Mouse (Mus musculus) ES-CJ7 (cell line): ENCODE data around the gene Invs.
"Not testable (repeated sequence)": the region's sequence is repeated elsewhere in the genome, so short reads cannot be mapped to it uniquely, and the experiment has no call there.

Source experiments
- DNase-seq: peaks from one replicate; pipeline ENCODE4 v3.0.0; 2011; ENCODE audit warnings: low read depth, low spot score

Gene Invs

DNA sequence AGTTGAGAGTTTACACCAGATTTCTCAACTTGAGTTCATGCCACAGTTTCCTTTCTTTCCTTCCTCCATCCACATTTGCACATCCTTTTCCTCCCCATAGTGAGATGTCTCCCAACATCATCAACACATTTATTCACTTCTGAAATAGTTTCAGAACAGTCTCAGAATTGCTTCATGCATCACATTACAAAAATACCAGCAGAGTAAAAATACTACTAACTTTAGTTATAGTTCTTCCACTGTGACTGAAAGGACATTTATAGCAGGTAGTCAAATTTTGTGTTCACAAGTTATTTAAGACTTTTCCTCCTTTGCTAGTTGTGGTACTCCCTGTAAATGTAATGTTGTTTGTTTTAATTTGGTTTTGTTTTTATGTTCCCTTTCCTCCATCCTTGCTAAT is 47.6 kb downstream of the Invs start:
- no peak for DNase-seq

DNA sequence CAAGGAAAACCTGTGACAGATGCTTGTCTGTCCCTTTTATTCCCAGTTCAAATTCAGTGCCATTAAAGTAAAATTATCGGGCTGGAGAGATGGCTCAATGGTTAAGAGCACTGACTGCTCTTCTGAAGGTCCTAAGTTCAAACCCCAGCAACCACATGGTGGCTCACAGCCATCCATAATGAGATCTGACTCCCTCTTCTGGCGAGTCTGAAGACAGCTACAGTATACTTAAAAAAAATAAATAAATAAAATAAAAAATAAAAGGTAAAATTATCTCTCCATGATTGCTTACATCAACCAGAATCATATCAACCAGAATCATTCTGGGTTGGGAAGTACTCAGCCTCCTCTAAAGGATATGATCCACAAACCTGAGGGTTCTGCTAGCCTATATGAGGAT is 48.5 kb downstream of the Invs start:
- DNase-seq: no peak

DNA sequence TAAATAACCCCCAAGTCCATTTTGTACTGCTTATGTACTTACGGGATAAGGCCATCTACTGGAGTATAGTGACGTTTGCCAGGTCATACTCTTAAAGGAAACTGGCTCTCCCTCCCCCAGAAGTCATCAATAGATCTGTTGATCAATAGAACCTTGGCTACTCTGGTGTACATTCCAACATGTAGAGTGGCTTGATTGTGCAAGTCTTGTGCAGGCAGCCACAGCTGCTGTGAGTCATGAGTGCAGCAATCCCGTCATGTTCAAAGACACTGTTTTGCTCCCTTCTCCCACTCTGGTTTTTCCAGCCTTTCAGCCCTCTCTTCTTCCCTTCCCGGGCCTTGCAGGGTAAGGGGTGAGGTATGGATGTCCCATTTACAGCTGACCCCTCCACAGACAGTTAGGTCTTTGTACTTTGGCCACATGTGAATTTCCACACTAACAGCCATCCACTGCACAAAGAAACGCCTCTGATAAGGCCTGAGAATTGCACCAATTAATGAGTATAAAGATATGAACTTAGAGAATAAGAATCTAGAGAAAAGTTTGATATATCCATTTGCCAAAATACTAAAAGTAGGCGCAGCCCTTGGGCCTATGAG is 53.0 kb downstream of the Invs start:
- no peak for DNase-seq

DNA sequence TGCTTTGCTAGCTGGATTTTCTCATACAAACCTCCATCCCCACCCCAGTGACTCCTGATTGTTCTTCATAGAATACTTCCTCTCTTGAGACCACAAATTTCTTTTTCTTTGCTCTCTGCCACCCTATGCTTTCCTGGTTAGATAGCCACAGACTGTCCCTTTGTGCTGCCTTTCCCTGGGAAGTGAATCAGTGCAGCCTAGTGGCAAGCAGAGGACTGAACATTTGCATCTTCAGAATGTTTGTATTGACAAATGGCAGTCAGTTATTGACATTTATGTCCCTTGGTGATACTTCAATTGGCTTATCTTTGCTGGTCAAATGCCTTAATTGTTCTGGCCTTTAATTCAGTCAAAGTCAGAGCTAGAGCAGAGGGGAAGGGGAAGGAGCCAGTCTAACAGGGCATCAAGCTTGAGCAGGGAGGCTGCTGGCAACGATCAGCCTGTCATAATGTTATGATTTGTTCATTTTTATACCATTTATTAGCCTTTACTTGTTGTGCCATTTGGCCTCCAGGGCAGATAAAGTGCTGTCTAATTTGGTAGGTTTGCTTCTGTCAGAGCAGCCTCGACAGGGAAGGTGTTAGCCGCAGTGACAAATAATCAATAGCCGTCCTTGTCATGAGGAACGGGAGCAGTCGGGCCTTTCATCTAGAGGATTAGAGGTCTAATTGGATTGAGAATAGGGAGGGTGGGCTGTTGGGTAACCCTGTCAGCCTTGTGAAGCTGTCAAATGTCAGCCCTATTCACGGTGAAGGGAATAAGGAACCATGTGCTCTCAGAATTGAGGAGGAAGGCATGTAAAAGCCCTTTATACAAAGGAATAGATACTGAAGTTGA is 55.6 kb downstream of the Invs start:
- no peak for DNase-seq

DNA sequence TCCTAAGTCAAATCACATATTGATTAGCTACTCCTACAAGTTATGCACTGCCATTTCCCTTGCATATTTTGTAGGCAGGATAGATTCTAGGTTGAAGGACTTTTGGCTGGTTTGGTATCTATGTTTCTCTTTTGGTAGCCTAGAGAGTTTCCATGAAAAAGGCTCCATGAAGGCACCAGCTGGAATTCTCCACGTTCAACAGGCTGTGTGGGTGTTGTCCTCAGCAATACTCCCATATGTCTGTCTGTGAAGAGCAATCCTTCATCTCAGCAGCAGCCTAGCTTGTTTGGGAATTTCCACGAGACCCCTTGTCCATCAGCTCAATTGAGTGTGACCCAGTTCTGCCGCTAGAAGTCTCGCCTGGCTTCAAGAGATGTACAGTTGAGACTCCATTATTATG is 63.1 kb downstream of the Invs start:
- no peak for DNase-seq

DNA sequence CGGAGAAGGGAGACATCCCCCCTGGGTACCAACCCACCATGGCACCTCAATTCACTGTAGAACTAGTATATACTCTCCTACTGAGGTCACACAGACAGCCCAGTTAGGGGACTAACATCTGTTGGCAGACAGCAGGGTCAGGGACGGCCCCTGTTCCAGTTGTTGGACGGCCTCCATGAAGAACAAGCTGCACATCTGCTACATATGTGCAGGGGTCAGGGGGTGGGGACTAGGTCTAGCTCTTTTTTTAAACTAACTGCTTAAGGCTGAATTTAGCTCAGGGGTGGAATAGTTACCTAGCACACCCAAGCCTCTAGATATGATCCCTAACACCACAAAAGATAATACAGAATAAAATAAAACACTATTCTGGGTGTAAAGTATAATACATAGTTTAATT is 82.8 kb downstream of the Invs start:
- no peak for DNase-seq

DNA sequence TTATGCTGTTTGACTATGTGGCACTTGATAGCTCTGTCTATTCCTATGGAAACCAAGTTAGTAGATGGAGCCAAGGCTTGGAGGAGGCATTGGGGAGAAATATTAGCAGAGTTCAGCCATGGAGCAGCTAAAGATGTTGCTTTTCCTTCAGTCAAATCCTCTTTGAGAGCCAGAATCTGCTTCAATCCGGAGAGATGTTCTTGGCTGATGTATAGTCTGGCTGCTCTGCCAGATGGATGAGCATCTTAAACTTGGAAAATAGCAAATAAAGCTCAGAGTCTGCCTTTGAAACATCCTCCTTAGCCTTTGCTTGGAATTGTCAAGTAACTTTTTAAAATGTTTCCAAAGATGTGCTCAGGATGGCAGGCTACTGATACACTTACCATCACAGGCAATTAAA is 91.5 kb downstream of the Invs start:
- DNase-seq: no peak

DNA sequence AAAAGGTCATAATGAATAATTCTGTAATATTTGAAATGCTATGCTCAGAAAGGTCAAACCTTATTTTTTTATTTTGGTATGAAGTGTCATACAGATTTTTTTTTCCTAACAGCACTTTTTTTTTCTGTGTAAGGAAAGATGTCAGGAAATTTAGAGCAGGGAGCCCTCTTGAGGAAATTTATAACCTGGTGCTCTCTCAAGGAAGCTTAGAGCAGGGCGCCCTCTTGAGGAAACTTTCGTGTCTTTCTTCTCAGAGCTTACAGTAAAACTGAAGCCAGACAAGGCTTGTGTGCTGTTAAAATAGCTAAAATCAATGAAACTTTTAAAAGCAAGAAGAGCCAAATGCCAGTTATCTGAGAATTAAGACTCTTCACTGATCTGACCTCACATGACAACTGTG is 101.4 kb downstream of the Invs start:
- no peak for DNase-seq

DNA sequence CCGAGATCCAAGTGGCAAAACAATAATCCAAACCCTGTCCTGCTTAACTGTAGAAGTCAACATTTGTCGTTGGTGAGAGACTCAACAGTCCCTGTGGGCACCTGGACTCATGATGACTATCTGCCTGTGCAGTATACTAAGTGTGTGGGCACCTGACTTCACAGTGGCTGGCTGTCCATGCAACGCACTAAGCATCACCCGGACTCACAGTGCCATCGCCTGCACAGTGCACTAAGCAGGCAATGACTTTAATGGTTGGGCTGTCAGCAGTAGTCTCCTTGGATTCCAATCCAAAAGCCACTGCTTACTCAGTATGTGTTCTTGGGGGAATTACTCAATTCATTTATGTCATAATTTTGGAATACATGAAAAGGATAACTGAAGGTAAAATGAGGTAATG is 102.9 kb downstream of the Invs start:
- no peak for DNase-seq

DNA sequence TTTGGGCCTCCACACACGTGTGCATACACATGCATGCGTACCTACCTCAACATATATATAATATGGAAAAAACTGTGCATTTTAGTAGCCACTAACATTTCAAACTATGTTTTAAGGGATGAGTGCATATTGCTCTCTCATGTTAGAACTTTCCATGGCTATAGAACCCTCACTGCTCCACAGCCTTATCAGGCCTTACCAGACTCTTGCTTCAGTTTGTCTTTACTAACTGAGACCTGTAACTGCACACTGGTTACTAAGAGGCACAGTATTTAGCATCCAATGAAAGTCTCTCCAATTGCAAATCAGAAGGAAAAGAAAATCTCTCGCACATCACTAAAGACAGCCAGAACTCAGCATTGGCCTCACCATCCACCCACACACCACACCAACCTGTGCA is 117.4 kb downstream of the Invs start:
- DNase-seq: no peak

DNA sequence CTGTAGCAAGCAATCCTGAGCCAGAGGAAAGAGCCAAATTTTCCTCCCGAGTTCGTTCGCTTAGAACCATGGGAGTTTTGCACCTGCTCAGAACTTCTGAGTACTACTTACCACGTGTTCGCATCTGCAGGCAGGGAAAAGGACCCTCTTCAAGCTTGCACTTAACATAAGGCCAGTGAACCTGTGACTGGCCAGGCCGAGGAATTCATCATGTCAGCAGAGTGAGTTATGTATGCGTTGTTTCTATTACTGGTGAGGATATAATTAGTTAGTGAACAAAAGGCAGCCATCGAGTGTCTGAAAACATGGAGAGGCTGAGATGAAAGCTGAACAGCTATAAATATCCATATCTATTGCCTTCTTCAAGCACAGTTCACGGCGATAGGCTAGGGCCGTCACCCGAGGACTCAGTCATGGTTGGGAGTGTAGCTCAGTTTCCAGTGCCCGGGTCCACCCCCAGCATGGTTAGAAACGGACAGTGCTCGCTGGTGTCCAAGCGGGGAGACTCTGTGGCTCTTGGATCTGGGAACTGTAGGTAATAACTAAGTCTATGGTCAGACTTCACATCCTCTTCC is 123.6 kb downstream of the Invs start:
- DNase-seq: no peak

DNA sequence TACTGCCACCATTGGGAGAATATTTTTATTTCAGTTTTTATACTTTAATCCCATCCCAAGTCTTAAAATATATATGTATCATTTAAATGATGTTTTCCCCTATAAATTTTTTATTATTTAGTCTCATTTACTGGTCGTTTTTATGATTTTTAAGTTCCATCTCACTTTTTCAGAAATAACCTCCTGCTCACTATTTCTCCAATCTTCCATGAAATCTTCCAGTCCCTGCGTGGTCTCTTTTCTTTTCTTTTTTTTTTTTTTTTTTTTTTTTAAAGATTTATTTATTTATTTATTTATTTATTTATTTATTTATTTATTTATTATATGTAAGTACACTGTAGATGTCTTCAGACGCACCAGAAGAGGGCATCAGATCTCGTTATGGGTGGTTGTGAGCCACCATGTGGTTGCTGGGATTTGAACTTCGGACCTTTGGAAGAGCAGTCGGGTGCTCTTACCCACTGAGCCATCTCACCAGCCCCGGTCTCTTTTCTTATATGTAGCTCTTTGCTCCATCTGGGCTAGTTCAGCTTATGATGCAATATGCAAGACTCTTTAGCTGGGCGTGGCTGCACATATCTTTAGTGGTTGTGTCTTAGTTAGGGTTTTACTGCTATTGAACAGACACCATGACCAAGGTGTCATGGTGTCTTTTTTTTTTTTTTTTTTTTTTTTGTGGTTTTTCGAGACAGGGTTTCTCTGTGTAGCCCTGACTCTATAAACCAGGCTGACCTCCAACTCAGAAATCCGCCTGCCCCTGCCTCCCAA is 126.3 kb downstream of the Invs start:
- not testable (repeated sequence) for DNase-seq

DNA sequence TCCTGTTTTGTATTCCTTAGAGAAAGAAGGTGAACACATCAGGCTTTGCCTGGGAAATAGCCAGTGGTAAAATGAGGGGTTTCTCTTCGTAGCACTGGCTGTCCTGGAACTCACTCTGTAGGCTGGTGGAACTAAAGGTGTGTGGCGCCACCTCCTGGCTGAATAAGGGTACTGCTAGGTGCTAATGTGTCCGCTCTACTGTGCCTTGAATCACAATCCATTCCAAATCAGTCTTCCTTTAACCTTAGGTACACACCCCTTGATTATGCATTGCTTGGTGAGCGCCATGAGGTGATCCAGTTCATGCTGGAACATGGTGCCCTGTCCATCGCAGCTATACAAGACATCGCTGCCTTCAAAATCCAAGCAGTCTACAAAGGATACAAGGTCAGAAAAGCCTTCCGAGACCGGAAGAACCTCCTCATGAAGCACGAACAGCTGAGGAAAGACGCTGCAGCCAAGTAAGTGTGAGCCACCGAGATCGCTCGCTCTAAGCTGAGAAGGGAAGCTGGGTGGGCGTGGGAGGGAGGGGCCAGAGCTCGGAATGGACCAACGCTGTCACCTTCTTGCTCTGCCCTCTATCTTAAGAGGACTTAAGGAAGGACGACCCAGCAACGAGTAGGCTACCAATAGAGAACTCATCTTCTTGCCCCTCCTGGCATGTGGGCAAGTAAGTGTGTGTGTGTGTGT is 127.9 kb downstream of the Invs start:
- peak; percentile 83 for DNase-seq

DNA sequence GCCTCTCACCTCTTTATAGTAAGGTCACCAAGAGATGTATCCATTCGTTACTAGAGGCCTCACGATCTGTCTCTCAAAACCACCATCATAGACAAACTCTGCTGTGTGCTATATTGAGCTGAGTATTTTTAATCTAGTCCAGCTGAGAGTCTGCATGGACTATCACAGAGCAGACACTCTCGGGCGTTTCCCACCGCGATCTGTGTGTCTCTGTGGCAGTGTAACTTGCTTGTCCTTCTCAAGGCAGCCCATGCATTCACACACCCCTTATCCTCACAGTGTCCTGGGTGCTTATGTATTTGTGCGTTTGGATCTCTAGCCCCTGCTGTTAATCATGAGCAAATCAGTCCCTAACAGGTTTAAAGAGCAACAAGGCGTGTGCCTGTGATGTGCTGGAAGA is 133.9 kb downstream of the Invs start:
- no peak for DNase-seq

DNA sequence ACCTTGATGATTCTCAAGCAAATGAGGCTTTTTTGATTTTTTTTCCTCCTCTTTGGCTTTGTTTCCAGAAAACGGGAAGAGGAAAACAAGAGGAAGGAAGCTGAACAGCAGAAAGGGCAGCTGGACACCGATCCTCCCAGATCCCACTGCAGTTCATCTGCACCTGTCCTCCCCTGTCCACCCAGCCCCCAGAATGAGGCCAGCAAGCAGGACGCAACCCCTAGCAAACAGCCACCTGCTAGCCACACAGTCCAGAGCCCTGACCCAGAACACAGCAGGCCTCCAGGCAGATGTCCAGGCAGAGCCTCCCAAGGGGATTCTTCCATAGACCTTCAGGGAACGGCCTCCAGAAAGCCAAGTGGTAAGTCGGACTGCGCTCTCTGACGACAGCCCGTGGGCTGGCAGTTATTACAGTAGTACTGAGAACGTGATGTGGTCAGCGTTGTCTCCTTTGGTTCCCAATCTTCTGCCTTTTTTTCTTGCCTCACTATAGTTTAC is 136.3 kb downstream of the Invs start:
- no peak for DNase-seq

DNA sequence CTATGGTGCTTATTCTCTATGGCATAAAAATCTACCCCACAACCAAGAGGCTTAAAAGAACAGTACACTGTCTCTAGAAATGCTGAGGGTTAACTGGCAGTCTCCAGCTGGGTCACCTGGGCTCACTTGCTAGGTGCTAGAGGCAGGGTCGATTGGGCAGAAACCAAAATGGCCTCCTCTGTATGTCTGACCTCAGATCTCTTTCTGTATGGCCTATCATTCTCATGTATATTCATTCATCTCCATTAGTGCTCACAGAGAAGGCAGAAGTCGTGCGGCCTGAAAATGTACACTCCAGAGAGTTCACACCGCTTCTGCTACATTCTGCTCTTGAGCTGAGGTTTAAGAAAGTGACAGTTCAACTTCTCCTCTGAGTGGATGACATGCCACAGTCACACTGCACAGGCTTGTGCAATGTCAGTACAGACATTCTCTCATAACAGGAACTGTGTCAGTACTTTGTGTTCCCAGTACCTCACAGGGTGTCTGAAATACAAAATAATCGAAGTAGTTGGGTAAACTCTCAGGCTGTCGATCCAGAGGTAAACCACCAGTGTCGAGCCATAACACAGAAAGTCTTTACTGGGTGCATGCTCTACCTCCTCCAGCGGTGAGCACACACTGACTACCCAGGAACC is 139.4 kb downstream of the Invs start:
- DNase-seq: no peak

DNA sequence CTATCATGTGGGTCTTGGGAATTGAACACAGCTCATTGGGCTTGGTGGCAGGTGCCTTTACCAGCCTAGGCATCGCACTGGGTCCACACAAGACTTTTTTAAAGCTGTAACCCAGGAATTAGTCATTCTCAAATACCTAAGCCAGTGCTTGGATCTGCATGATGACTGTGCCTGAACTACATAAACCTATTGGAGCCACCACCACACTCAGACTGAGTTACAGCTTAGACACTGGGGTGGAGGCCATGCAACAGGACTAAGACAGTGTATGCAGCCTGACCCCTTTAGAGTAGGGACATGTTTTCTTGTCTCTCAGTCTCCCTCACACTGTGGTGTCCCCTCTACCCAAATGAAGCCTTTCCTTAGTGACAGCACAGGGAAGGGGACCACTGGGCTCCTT is 143.1 kb downstream of the Invs start:
- no peak for DNase-seq

DNA sequence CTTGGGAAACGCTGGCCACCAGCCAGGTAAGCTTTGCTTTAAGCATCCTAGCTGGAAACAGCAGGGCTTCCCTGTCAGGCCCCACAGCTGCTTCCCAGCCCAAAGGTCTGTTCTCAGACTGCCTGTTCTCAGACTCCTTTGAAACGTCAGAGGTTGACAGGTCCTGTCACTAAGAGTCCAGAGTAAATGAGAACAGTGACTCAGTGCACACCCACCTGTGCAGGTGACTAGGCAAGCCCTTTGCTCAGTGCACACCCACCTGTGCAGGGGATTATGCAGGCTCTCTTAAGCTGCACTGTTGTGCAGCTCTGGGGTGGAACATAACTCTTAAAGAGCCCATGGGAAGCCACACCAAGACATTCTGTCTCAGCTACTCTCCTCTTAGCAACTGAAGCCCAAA is 144.2 kb downstream of the Invs start:
- DNase-seq: no peak

DNA sequence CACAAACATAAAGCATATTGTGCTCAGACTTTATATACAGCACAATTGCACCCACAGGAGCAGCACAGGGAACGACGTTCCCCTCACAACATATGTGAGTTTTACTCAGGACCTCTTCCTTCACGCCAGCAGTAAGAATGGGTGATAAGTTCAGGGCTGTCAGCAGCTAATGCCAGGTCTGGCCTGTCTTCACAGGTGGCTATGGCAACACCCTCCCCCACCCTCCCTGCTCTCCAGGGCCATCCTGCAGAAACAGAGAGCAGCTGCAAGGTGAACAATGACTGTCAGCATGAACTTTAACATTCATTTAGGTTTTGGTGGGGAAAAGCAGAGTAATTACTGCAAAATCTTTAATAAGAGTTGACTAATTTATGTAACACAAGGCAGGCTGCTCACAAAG is 147.9 kb downstream of the Invs start:
- no peak for DNase-seq

DNA sequence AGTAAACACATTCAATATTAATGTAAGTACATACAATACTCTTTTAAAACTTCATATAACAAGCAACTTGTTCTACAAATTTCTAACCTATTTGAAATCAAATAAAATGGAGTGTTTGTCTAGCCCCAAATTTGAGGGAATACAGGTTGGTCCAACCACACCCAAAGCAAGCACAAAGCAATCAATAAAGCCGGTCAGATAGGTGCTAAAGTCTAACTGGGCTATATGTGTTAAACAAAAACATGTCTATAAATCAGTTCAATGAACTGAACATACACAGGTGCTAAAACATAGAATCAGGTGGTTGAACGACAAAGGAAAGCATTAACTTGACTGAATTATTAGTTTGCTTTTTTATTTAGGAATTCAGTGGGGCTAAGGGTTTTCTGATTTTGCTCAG is 148.5 kb downstream of the Invs start:
- DNase-seq: no peak

DNA sequence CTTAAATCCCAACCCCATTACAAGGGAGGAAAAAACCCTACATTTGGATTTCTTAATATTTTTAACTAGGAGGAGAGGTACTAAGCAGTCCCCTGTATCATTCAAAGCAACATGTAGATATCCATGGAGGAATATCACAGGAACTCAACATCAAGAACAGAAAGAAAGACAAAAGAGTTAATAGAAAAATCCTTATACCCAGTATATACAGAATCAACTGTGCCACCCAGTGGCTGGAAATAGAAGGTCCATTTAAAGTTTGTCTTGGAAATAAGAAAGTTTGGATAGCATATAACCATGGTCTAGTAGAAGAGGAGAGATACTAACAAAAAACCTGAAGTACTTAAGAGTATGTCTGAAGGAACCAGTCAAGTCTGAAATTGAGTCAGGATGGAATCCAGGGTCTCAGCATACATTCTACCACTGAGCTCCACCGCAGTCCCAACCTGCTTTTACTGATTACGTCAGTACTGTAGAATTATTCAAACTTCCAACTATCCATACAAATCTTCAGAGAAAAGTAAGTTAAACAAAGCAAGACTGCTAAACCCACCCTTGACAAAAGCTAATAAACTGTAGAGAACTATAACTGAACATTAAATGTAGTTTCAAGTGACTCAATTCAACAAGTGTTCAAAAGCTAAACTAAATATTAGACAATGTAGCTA is 174.7 kb downstream of the Invs start:
- DNase-seq: no peak
